Mouse (Mus musculus): ENCODE data around the gene Mfsd11. TPM values are rescaled to one million over a fixed set of nuclear protein-coding genes. Genes with fewer than 3 reads are reported as not detected.
A peak's percentile ranks its signal among the peaks of the same experiment; 100 is the strongest.

Mfsd11 gene
- polyA plus RNA-seq, 1 experiment from 2014 or later: 55.8 TPM

GRCm38 (mm10) chr11:116810983-116811901 is 41.0 kb upstream of the Mfsd11 start:
- Histone ChIP-seq H3K27ac (ENCODE audit: low read length) (peak overlapping the region; percentile 94), H3K9ac (replicated peaks; ENCODE audit: low read depth, low read length) (peak overlapping the region; percentile 71), H3K9me3 (ENCODE audit: control insufficient read depth, low read length) (no peaks in the 10 kb centered on the region), H3K27me3 (replicated peaks; ENCODE audit: control insufficient read depth, insufficient read depth, low read length) (no peaks in the 10 kb centered on the region), H3K36me3 (ENCODE audit: control insufficient read depth, insufficient read depth) (no peaks in the 10 kb centered on the region), H3K4me2 (ENCODE audit: low read length) (peak overlapping the region; percentile 80), H3K4me3 (replicated peaks; ENCODE audit: low read length) (peak overlapping the region; percentile 47), H3K4me1 (replicated peaks; ENCODE audit: control insufficient read depth, insufficient read depth, low read length) (peaks cover 52% of the 10 kb centered on the region)
- 4% methylated on average over 31 of the region's 32 CpGs for WGBS
- ATAC-seq: peak; percentile 97

- Histone ChIP-seq H3K27me3 (replicated peaks; ENCODE audit: control insufficient read depth, insufficient read depth, low read length) (no peaks in the 10 kb centered on the region), H3K27ac (ENCODE audit: low read length) (peak overlapping the region; percentile 23; the same call in 1 of the 2 replicates), H3K4me2 (ENCODE audit: low read length) (no peak overlapping the region), H3K9ac (replicated peaks; ENCODE audit: low read depth, low read length) (peak overlapping the region; percentile 29; the same call in 1 of the 2 replicates), H3K9me3 (ENCODE audit: control insufficient read depth, low read length) (no peaks in the 10 kb centered on the region), H3K4me3 (replicated peaks; ENCODE audit: low read length) (no peak overlapping the region), H3K4me1 (replicated peaks; ENCODE audit: control insufficient read depth, insufficient read depth, low read length) (peaks cover 48% of the 10 kb centered on the region), H3K36me3 (ENCODE audit: control insufficient read depth, insufficient read depth) (no peaks in the 10 kb centered on the region)
- 41% methylated on average over 21 of the region's 21 CpGs for WGBS
- ATAC-seq: no peak
These were observed 39.3 kb upstream of the Mfsd11 start for GRCm38 (mm10) chr11:116812793-116813529.

GRCm38 (mm10) chr11:116813610-116814009 is 38.6 kb upstream of the Mfsd11 start:
- Histone ChIP-seq H3K27me3 (replicated peaks; ENCODE audit: control insufficient read depth, insufficient read depth, low read length) (no peaks in the 10 kb centered on the region), H3K4me2 (ENCODE audit: low read length) (no peak overlapping the region), H3K9me3 (ENCODE audit: control insufficient read depth, low read length) (no peaks in the 10 kb centered on the region), H3K27ac (ENCODE audit: low read length) (no peak overlapping the region), H3K4me3 (replicated peaks; ENCODE audit: low read length) (no peak overlapping the region), H3K36me3 (ENCODE audit: control insufficient read depth, insufficient read depth) (no peaks in the 10 kb centered on the region), H3K4me1 (replicated peaks; ENCODE audit: control insufficient read depth, insufficient read depth, low read length) (peaks cover 43% of the 10 kb centered on the region), H3K9ac (replicated peaks; ENCODE audit: low read depth, low read length) (no peak overlapping the region)
- WGBS: 74% methylated on average over 13 of the region's 13 CpGs
- no peak for ATAC-seq

- no peaks in the 10 kb centered on the region for H3K36me3 ChIP-seq (ENCODE audit: control insufficient read depth, insufficient read depth)
- 0 out of 2 replicates have a peak overlapping the region, but pooled peaks have one; percentile 18 for H3K9ac ChIP-seq (replicated peaks; ENCODE audit: low read depth, low read length)
- H3K9me3 ChIP-seq (ENCODE audit: control insufficient read depth, low read length): no peaks in the 10 kb centered on the region
- H3K4me3 ChIP-seq (replicated peaks; ENCODE audit: low read length): no peak overlapping the region
- no peak for ATAC-seq
- H3K4me2 ChIP-seq (ENCODE audit: low read length): no peak overlapping the region
- H3K27me3 ChIP-seq (replicated peaks; ENCODE audit: control insufficient read depth, insufficient read depth, low read length): no peaks in the 10 kb centered on the region
- peak overlapping the region; percentile 24 for H3K27ac ChIP-seq (ENCODE audit: low read length)
- H3K4me1 ChIP-seq (replicated peaks; ENCODE audit: control insufficient read depth, insufficient read depth, low read length): peaks cover 42% of the 10 kb centered on the region
- 7% methylated on average over 20 of the region's 20 CpGs for WGBS
These were observed 38.0 kb upstream of the Mfsd11 start for GRCm38 (mm10) chr11:116814076-116814883.

GRCm38 (mm10) chr11:116814884-116815415 is 37.3 kb upstream of the Mfsd11 start:
- H3K9me3 ChIP-seq (ENCODE audit: control insufficient read depth, low read length): no peaks in the 10 kb centered on the region
- ATAC-seq: no peak
- H3K27ac ChIP-seq (ENCODE audit: low read length): peak overlapping the region; percentile 24
- 28% methylated on average over 7 of the region's 7 CpGs for WGBS
- no peak overlapping the region for H3K4me3 ChIP-seq (replicated peaks; ENCODE audit: low read length)
- no peaks in the 10 kb centered on the region for H3K27me3 ChIP-seq (replicated peaks; ENCODE audit: control insufficient read depth, insufficient read depth, low read length)
- peaks cover 42% of the 10 kb centered on the region for H3K4me1 ChIP-seq (replicated peaks; ENCODE audit: control insufficient read depth, insufficient read depth, low read length)
- H3K36me3 ChIP-seq (ENCODE audit: control insufficient read depth, insufficient read depth): no peaks in the 10 kb centered on the region
- no peak overlapping the region for H3K4me2 ChIP-seq (ENCODE audit: low read length)
- 0 out of 2 replicates have a peak overlapping the region, but pooled peaks have one; percentile 18 for H3K9ac ChIP-seq (replicated peaks; ENCODE audit: low read depth, low read length)

GRCm38 (mm10) chr11:116816769-116817168 is 35.5 kb upstream of the Mfsd11 start:
- Histone ChIP-seq H3K9ac (replicated peaks; ENCODE audit: low read depth, low read length) (no peak overlapping the region), H3K4me2 (ENCODE audit: low read length) (no peak overlapping the region), H3K27me3 (replicated peaks; ENCODE audit: control insufficient read depth, insufficient read depth, low read length) (no peaks in the 10 kb centered on the region), H3K4me1 (replicated peaks; ENCODE audit: control insufficient read depth, insufficient read depth, low read length) (peaks cover 29% of the 10 kb centered on the region), H3K9me3 (ENCODE audit: control insufficient read depth, low read length) (no peaks in the 10 kb centered on the region), H3K4me3 (replicated peaks; ENCODE audit: low read length) (no peak overlapping the region), H3K36me3 (ENCODE audit: control insufficient read depth, insufficient read depth) (no peaks in the 10 kb centered on the region), H3K27ac (ENCODE audit: low read length) (no peak overlapping the region)
- WGBS: 90% methylated on average over 5 of the region's 5 CpGs
- no peak for ATAC-seq

DNA sequence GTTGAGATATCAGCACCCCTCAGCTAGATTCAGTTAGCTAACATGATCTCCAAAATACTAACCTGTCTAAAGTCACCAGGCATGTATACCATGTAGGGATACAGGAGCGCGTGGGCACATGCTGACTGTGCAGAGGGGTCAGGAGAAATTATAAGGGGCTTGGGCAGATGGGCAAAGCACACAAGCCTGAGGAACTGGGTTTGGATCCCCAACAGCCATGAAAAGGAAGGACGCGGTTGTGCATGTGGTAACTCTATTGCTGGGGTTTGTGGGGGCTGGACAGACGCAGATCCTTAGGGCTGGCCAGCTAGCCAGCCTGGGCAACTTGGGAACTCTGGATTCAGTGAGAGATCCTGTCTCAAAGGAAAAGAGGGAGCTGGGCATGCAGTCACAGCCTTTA is 34.7 kb upstream of the Mfsd11 start:
- H3K27ac ChIP-seq (ENCODE audit: low read length): no peak overlapping the region
- no peak overlapping the region for H3K4me2 ChIP-seq (ENCODE audit: low read length)
- no peak overlapping the region for H3K9ac ChIP-seq (replicated peaks; ENCODE audit: low read depth, low read length)
- H3K4me3 ChIP-seq (replicated peaks; ENCODE audit: low read length): no peak overlapping the region
- WGBS: 97% methylated on average over 5 of the region's 5 CpGs
- ATAC-seq: no peak
- no peaks in the 10 kb centered on the region for H3K36me3 ChIP-seq (ENCODE audit: control insufficient read depth, insufficient read depth)
- no peaks in the 10 kb centered on the region for H3K27me3 ChIP-seq (replicated peaks; ENCODE audit: control insufficient read depth, insufficient read depth, low read length)
- H3K9me3 ChIP-seq (ENCODE audit: control insufficient read depth, low read length): no peaks in the 10 kb centered on the region
- H3K4me1 ChIP-seq (replicated peaks; ENCODE audit: control insufficient read depth, insufficient read depth, low read length): peaks cover 22% of the 10 kb centered on the region

- H3K27ac ChIP-seq (ENCODE audit: low read length): no peak overlapping the region
- no peak overlapping the region for H3K9ac ChIP-seq (replicated peaks; ENCODE audit: low read depth, low read length)
- H3K9me3 ChIP-seq (ENCODE audit: control insufficient read depth, low read length): no peaks in the 10 kb centered on the region
- H3K27me3 ChIP-seq (replicated peaks; ENCODE audit: control insufficient read depth, insufficient read depth, low read length): no peaks in the 10 kb centered on the region
- H3K36me3 ChIP-seq (ENCODE audit: control insufficient read depth, insufficient read depth): no peaks in the 10 kb centered on the region
- WGBS: 73% methylated on average over 8 of the region's 8 CpGs
- H3K4me1 ChIP-seq (replicated peaks; ENCODE audit: control insufficient read depth, insufficient read depth, low read length): peaks cover 17% of the 10 kb centered on the region
- H3K4me2 ChIP-seq (ENCODE audit: low read length): no peak overlapping the region
- no peak overlapping the region for H3K4me3 ChIP-seq (replicated peaks; ENCODE audit: low read length)
- ATAC-seq: no peak
These were observed 33.5 kb upstream of the Mfsd11 start for GRCm38 (mm10) chr11:116818722-116819121.

Measured in forebrain, embryonic 16.5 days (tissue).